Mouse (Mus musculus) CD4-positive, CD25-positive, alpha-beta regulatory T cell, adult 2 months (primary cell): ENCODE data around the gene Creg1.
"Not testable (repeated sequence)": the region's sequence is repeated elsewhere in the genome, so short reads cannot be mapped to it uniquely, and the experiment has no call there.

ENCODE experiments used
- DNase-seq: peaks from one replicate; pipeline ENCODE4 v3.0.0-alpha.2; 2012; ENCODE audit warnings: low read depth, low spot score

Gene Creg1

GRCm38 (mm10) chr1:165751142-165751541 is 12.4 kb upstream of the Creg1 start:
- DNase-seq, result no peak

GRCm38 (mm10) chr1:165751838-165752237 is 11.7 kb upstream of the Creg1 start:
- no peak for DNase-seq

GRCm38 (mm10) chr1:165754205-165754604 is 9.3 kb upstream of the Creg1 start:
- no peak for DNase-seq

GRCm38 (mm10) chr1:165755194-165755593 is 8.4 kb upstream of the Creg1 start:
- no peak for DNase-seq

- DNase-seq, result no peak
Observed at GRCm38 (mm10) chr1:165761522-165762305, 1.8 kb upstream of the Creg1 start.

- DNase-seq, result not testable (repeated sequence)
Observed at GRCm38 (mm10) chr1:165762498-165762897, 1.0 kb upstream of the Creg1 start.

GRCm38 (mm10) chr1:165762914-165763634 is 472 bp upstream of the Creg1 start:
- DNase-seq, result peak; percentile 69

GRCm38 (mm10) chr1:165764571-165764970 is 1.0 kb downstream of the Creg1 start:
- no peak for DNase-seq

- no peak for DNase-seq
Observed at GRCm38 (mm10) chr1:165765041-165765440, 1.5 kb downstream of the Creg1 start.

GRCm38 (mm10) chr1:165765651-165766294 is 2.2 kb downstream of the Creg1 start:
- DNase-seq, result no peak

GRCm38 (mm10) chr1:165766295-165766890 is 2.8 kb downstream of the Creg1 start:
- DNase-seq, result no peak

- DNase-seq, result no peak
Observed at GRCm38 (mm10) chr1:165768894-165769512, 5.5 kb downstream of the Creg1 start.

- no peak for DNase-seq
Observed at GRCm38 (mm10) chr1:165770181-165770759, 6.7 kb downstream of the Creg1 start.

- peak; percentile 88 for DNase-seq
Observed at GRCm38 (mm10) chr1:165771491-165771897, 7.9 kb downstream of the Creg1 start.

GRCm38 (mm10) chr1:165771998-165772397 is 8.5 kb downstream of the Creg1 start:
- DNase-seq, result no peak

GRCm38 (mm10) chr1:165775518-165776294 is 12.2 kb downstream of the Creg1 start:
- DNase-seq, result peak; percentile 86

- peak; percentile 82 for DNase-seq
Observed at GRCm38 (mm10) chr1:165779954-165780585, 16.5 kb downstream of the Creg1 start.

GRCm38 (mm10) chr1:165780586-165781111 is 17.1 kb downstream of the Creg1 start:
- DNase-seq, result peak; percentile 79

GRCm38 (mm10) chr1:165781426-165781825 is 17.9 kb downstream of the Creg1 start:
- no peak for DNase-seq

GRCm38 (mm10) chr1:165781911-165782310 is 18.4 kb downstream of the Creg1 start:
- no peak for DNase-seq
